Mouse (Mus musculus) embryonic facial prominence, embryonic 13.5 days (tissue): ENCODE measurements around the gene 1700014D04Rik. TPM values are rescaled to one million over a fixed set of nuclear protein-coding genes. Genes with fewer than 3 reads are reported as not detected.
A peak's percentile ranks its signal among the peaks of the same experiment; 100 is the strongest.

ENCODE experiments used
- ATAC-seq: fragments of 200-750 bp; cut with Nextera tagmentation; 2 replicates; pipeline ENCODE4 v1.8.0; 2017; ENCODE audit warnings: low read depth; ENCODE audit not compliant: insufficient number of reproducible peaks, insufficient read depth, low FRiP score, low TSS enrichment
- H3K27ac ChIP-seq: fragments of 300-500 bp; sonication (generic); 2 replicates; pipeline ENCODE4 v1.5.1; 2015; ENCODE audit warnings: moderate library complexity, mild to moderate bottlenecking, inconsistent platforms
- H3K27me3 ChIP-seq: fragments of 300-500 bp; sonication (generic); 2 replicates; pipeline ENCODE4 v1.6.1; 2015; ENCODE audit warnings: mild to moderate bottlenecking, inconsistent platforms
- H3K36me3 ChIP-seq: fragments of 300-500 bp; sonication (generic); 2 replicates; pipeline ENCODE4 v1.6.1; 2015; ENCODE audit warnings: mild to moderate bottlenecking, inconsistent platforms
- H3K4me1 ChIP-seq: fragments of 300-500 bp; sonication (generic); 2 replicates; pipeline ENCODE4 v1.6.1; 2015; ENCODE audit warnings: inconsistent platforms
- H3K4me2 ChIP-seq: fragments of 300-500 bp; sonication (generic); 2 replicates; pipeline ENCODE4 v1.6.1; 2015; ENCODE audit warnings: moderate library complexity, mild to moderate bottlenecking, inconsistent platforms
- H3K4me3 ChIP-seq: fragments of 300-500 bp; sonication (generic); 2 replicates; pipeline ENCODE4 v1.5.1; 2015; ENCODE audit warnings: mild to moderate bottlenecking, inconsistent platforms
- H3K9ac ChIP-seq: fragments of 300-500 bp; sonication (generic); 2 replicates; pipeline ENCODE4 v1.6.1; 2015; ENCODE audit warnings: mild to moderate bottlenecking, inconsistent platforms
- H3K9me3 ChIP-seq: fragments of 300-500 bp; sonication (generic); 2 replicates; pipeline ENCODE4 v1.6.1; 2016; ENCODE audit warnings: inconsistent platforms
- WGBS: fragments of 180-500 bp; shearing (Covaris S2); methylation state at CpG from one replicate; pipeline ENCODE4 v1.1.7; 2015; ENCODE audit warnings: mixed read lengths; 5-methylcytosine and 5-hydroxymethylcytosine counted together
- polyA plus RNA-seq: library from polyadenylated mRNA; unstranded; fragments of >200 nt; fragmentation: Nextera tagmentation; extraction: Ambion mirVana; gene quantifications from 2 replicates; pipeline ENCODE4 v1.2.1, GENCODE M21; 2015

Gene 1700014D04Rik
- polyA plus RNA-seq, 1 experiment from 2014 or later: not detected

GRCm38 (mm10) chr13:59768531-59768930 is 22.0 kb upstream of the 1700014D04Rik start:
- peak overlapping the region; percentile 87 for H3K9ac ChIP-seq
- H3K9me3 ChIP-seq: no peaks in the 10 kb centered on the region
- no peaks in the 10 kb centered on the region for H3K27me3 ChIP-seq
- peak overlapping the region; percentile 72 for H3K4me3 ChIP-seq
- H3K27ac ChIP-seq: no peak overlapping the region
- WGBS: 49% methylated on average over 13 of the region's 13 CpGs
- peaks cover 22% of the 10 kb centered on the region for H3K36me3 ChIP-seq
- no peak for ATAC-seq
- H3K4me2 ChIP-seq: peak overlapping the region; percentile 69
- H3K4me1 ChIP-seq: peaks cover 42% of the 10 kb centered on the region

GRCm38 (mm10) chr13:59766786-59767515 is 20.4 kb upstream of the 1700014D04Rik start:
- Histone ChIP-seq H3K4me3 (no peak overlapping the region), H3K4me1 (peaks cover 42% of the 10 kb centered on the region), H3K4me2 (peak overlapping the region; percentile 69), H3K9me3 (no peaks in the 10 kb centered on the region), H3K27ac (peak overlapping the region; percentile 24; the same call in 1 of the 2 replicates), H3K9ac (0 out of 2 replicates have a peak overlapping the region, but pooled peaks have one; percentile 1), H3K36me3 (peaks cover 21% of the 10 kb centered on the region), H3K27me3 (no peaks in the 10 kb centered on the region)
- 73% methylated on average over 11 of the region's 11 CpGs for WGBS
- ATAC-seq: no peak

- Histone ChIP-seq H3K27me3 (no peaks in the 10 kb centered on the region), H3K4me2 (no peak overlapping the region), H3K4me3 (no peak overlapping the region), H3K27ac (no peak overlapping the region), H3K4me1 (peaks cover 26% of the 10 kb centered on the region), H3K36me3 (peaks cover 54% of the 10 kb centered on the region), H3K9me3 (no peaks in the 10 kb centered on the region), H3K9ac (no peak overlapping the region)
- ATAC-seq: no peak
- WGBS: 91% methylated on average over 7 of the region's 7 CpGs
Measured at GRCm38 (mm10) chr13:59762791-59763190, 16.2 kb upstream of the 1700014D04Rik start.

GRCm38 (mm10) chr13:59756906-59757305 is 10.4 kb upstream of the 1700014D04Rik start:
- ATAC-seq: no peak
- Histone ChIP-seq H3K4me1 (peaks cover 8% of the 10 kb centered on the region; the same call in 1 of the 2 replicates), H3K27ac (no peak overlapping the region), H3K36me3 (peaks cover 68% of the 10 kb centered on the region), H3K9ac (no peak overlapping the region), H3K9me3 (no peaks in the 10 kb centered on the region), H3K4me3 (no peak overlapping the region), H3K4me2 (no peak overlapping the region), H3K27me3 (no peaks in the 10 kb centered on the region)
- 92% methylated on average over 7 of the region's 7 CpGs for WGBS

- Histone ChIP-seq H3K27me3 (no peaks in the 10 kb centered on the region), H3K4me3 (no peak overlapping the region), H3K9ac (no peak overlapping the region), H3K4me1 (peaks cover 14% of the 10 kb centered on the region; the same call in 1 of the 2 replicates), H3K36me3 (peaks cover 16% of the 10 kb centered on the region), H3K4me2 (no peak overlapping the region), H3K9me3 (no peaks in the 10 kb centered on the region), H3K27ac (no peak overlapping the region)
- no peak for ATAC-seq
- WGBS: 43% methylated on average over 12 of the region's 12 CpGs
Measured at GRCm38 (mm10) chr13:59750310-59750709, 3.8 kb upstream of the 1700014D04Rik start.

- Histone ChIP-seq H3K4me2 (no peak overlapping the region), H3K27me3 (no peaks in the 10 kb centered on the region), H3K36me3 (no peaks in the 10 kb centered on the region), H3K9ac (no peak overlapping the region), H3K4me1 (peaks cover 13% of the 10 kb centered on the region; the same call in 1 of the 2 replicates), H3K27ac (no peak overlapping the region), H3K9me3 (no peaks in the 10 kb centered on the region), H3K4me3 (no peak overlapping the region)
- ATAC-seq: no peak
- 75% methylated on average over 6 of the region's 6 CpGs for WGBS
Measured at GRCm38 (mm10) chr13:59746164-59746563, 388 bp downstream of the 1700014D04Rik start.

GRCm38 (mm10) chr13:59745462-59745861 is 1.1 kb downstream of the 1700014D04Rik start:
- Histone ChIP-seq H3K9me3 (no peaks in the 10 kb centered on the region), H3K4me1 (peaks cover 6% of the 10 kb centered on the region; the same call in 1 of the 2 replicates), H3K4me3 (no peak overlapping the region), H3K36me3 (no peaks in the 10 kb centered on the region), H3K27me3 (no peaks in the 10 kb centered on the region), H3K9ac (no peak overlapping the region), H3K27ac (no peak overlapping the region), H3K4me2 (no peak overlapping the region)
- ATAC-seq: no peak
- 81% methylated on average over 6 of the region's 6 CpGs for WGBS

- H3K36me3 ChIP-seq: no peaks in the 10 kb centered on the region
- no peak for ATAC-seq
- no peak overlapping the region for H3K9ac ChIP-seq
- no peaks in the 10 kb centered on the region for H3K4me1 ChIP-seq
- no peak overlapping the region for H3K4me2 ChIP-seq
- 76% methylated on average over 10 of the region's 10 CpGs for WGBS
- H3K27me3 ChIP-seq: no peaks in the 10 kb centered on the region
- no peaks in the 10 kb centered on the region for H3K9me3 ChIP-seq
- no peak overlapping the region for H3K27ac ChIP-seq
- H3K4me3 ChIP-seq: no peak overlapping the region
Measured at GRCm38 (mm10) chr13:59741697-59742096, 4.9 kb downstream of the 1700014D04Rik start.

GRCm38 (mm10) chr13:59741096-59741495 is 5.5 kb downstream of the 1700014D04Rik start:
- Histone ChIP-seq H3K27ac (no peak overlapping the region), H3K4me3 (no peak overlapping the region), H3K9me3 (no peaks in the 10 kb centered on the region), H3K9ac (no peak overlapping the region), H3K27me3 (no peaks in the 10 kb centered on the region), H3K36me3 (no peaks in the 10 kb centered on the region), H3K4me2 (no peak overlapping the region), H3K4me1 (no peaks in the 10 kb centered on the region)
- ATAC-seq: no peak
- 89% methylated on average over 11 of the region's 11 CpGs for WGBS

- H3K36me3 ChIP-seq: no peaks in the 10 kb centered on the region
- H3K4me3 ChIP-seq: no peak overlapping the region
- no peaks in the 10 kb centered on the region for H3K9me3 ChIP-seq
- no peak for ATAC-seq
- WGBS: 96% methylated on average over 4 of the region's 4 CpGs
- no peak overlapping the region for H3K4me2 ChIP-seq
- no peaks in the 10 kb centered on the region for H3K27me3 ChIP-seq
- H3K9ac ChIP-seq: no peak overlapping the region
- peaks cover 4% of the 10 kb centered on the region; the same call in 1 of the 2 replicates for H3K4me1 ChIP-seq
- no peak overlapping the region for H3K27ac ChIP-seq
Measured at GRCm38 (mm10) chr13:59739397-59739796, 7.2 kb downstream of the 1700014D04Rik start.

- H3K4me1 ChIP-seq: peaks cover 4% of the 10 kb centered on the region; the same call in 1 of the 2 replicates
- no peak overlapping the region for H3K27ac ChIP-seq
- no peaks in the 10 kb centered on the region for H3K9me3 ChIP-seq
- H3K4me3 ChIP-seq: no peak overlapping the region
- no peak overlapping the region for H3K9ac ChIP-seq
- no peaks in the 10 kb centered on the region for H3K27me3 ChIP-seq
- WGBS: 82% methylated on average over 2 of the region's 2 CpGs
- no peaks in the 10 kb centered on the region for H3K36me3 ChIP-seq
- ATAC-seq: no peak
- H3K4me2 ChIP-seq: no peak overlapping the region
Measured at GRCm38 (mm10) chr13:59738455-59738854, 8.1 kb downstream of the 1700014D04Rik start.

- WGBS: 24% methylated on average over 3 of the region's 3 CpGs
- peak; percentile 49; the same call in 1 of the 2 replicates for ATAC-seq
- no peak overlapping the region for H3K27ac ChIP-seq
- no peak overlapping the region for H3K4me3 ChIP-seq
- H3K36me3 ChIP-seq: no peaks in the 10 kb centered on the region
- H3K9ac ChIP-seq: no peak overlapping the region
- H3K4me1 ChIP-seq: peaks cover 4% of the 10 kb centered on the region; the same call in 1 of the 2 replicates
- H3K4me2 ChIP-seq: no peak overlapping the region
- H3K9me3 ChIP-seq: no peaks in the 10 kb centered on the region
- H3K27me3 ChIP-seq: no peaks in the 10 kb centered on the region
Measured at GRCm38 (mm10) chr13:59735190-59735589, 11.4 kb downstream of the 1700014D04Rik start.
